Mouse (Mus musculus) MEL-GATA-1-ER (cell line): ENCODE data around the gene Cyp1a1.

Experiments used
- DNase-seq: peaks from one replicate; pipeline ENCODE4 v3.0.0-alpha.2; 2012; ENCODE audit warnings: low read depth; ENCODE audit errors: extremely low read depth

The Cyp1a1 gene

DNA sequence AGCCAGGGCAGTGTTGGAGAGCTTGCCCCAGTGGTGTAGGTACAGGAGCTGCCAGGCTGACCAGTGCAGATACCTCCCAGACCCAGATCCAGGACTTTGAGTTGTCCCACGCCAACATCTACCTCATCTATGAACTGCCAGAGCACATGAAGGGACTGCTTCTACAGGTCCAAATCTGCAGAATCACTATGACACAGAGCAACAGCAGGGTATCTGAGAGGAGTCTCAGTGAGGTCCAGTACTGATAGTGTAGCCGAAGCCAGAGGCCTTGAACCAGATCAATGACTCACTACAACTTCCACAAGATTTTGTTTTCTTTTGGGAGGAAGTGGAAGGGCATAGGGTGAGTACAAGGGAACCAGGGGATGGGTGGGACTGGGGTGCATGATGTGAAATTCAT, at the start of gene Cyp1a1:
TSS of gene Cyp1a1 (plus strand) at position 178 of the 400 bp plus-strand sequence.
- no peak for DNase-seq

DNA sequence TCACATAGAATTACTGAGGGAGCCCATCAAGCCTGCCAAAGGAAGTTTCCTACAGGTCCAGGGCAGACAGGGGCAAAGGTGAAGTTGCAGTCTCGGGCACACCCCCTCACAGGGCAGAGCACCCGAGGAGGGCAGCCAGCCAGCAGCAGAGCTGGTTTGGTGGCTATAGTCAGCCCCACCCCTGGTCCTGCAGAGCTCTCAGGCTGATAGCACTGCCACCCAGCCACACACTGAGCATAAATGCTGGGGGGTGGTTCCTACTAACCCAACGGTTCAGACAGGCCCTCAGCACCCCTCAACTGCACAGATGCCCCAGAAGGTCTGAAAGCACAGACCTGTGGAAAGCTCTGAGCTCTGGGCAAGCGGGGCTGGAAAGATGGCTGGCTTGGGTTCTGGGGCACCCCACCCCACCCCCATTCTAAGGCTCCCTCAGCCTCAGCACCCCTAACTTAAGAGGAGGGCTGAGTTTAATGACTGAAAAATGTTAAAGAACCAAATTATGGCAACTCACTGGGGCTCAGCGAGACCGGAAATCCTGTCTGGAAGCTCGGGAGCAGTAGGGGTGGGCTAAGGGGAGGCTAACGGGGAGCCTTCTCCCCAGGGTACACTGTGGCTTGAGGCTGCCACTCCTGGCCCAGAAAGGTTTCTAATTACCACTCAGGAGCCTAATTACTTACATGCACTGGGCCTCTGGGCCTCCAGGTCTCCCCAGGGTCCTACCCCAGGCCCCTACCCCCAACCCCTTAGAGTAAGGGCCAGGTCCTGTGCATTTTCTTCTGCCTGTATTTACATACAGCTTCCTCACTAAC, 48.9 kb upstream of the Cyp1a1 start:
- DNase-seq: no peak

DNA sequence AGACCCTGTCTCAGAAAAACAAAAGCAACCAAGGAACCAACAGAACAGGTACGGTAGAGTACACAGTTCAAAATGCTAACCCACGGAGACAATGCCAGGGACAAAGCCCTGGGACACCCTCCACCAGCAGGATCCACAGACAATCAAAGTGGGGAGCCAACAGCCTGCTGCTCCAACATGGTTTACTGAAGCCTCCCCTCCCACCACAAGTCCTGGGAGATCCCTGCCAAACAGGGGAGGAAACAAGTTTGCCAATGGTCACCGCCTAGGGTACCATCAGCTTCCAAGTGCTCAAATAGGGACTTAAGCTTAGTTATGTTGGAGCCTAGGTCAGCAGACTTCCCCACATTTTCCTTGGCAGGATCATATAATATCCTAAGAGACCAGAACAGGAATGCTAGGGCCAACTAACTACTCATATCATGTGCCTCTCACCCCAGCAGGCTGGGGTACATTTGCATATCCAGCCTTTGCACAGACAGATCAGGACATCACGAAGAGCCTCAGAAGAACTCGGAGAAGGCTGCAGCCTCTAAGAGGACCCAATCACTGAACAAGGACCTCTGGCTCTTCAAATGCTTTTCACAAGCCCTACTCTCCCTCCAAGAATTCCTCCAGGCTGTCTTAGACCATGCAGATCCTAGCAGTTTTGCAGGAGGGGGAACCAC, 47.9 kb upstream of the Cyp1a1 start:
- no peak for DNase-seq

DNA sequence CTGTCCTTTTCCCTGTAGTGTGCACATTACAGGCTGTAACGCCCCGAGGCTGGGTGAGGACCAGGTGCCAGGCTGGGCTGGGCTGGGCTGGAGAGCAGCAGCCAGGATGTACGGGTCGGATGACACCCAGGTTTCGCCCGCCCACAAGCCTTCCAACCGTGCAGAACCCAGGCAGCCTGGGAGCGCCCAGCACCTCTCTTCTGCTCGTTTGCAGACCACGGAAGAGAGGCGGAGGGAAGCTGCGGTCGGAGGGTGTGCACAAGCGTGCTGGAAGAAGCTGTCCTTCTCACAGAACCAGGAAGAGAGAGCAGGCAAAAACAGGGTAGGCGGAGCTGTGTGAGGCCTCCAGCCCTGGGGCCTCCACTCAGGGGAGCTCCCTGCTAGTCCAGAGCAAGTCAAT, 47.3 kb upstream of the Cyp1a1 start:
- peak; percentile 93 for DNase-seq

DNA sequence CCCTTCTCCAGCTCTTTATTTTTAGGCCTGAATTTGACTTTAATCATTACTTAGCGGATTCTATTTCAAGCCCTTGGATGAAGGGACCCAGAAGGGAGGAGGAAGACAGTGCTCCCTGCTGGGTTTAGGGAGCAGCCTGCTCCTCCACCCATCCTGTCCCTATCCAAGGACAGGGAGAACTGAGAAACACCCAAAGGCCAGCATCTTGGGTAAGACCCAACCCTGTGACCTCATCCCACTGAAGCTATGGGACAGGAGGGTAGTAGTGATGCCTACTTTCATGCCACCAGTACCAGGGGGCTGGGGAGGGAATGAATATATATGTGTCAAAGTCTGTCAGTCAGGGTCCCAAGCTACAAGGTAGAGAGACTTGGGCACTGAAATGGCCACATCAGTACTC, 46.7 kb upstream of the Cyp1a1 start:
- no peak for DNase-seq

DNA sequence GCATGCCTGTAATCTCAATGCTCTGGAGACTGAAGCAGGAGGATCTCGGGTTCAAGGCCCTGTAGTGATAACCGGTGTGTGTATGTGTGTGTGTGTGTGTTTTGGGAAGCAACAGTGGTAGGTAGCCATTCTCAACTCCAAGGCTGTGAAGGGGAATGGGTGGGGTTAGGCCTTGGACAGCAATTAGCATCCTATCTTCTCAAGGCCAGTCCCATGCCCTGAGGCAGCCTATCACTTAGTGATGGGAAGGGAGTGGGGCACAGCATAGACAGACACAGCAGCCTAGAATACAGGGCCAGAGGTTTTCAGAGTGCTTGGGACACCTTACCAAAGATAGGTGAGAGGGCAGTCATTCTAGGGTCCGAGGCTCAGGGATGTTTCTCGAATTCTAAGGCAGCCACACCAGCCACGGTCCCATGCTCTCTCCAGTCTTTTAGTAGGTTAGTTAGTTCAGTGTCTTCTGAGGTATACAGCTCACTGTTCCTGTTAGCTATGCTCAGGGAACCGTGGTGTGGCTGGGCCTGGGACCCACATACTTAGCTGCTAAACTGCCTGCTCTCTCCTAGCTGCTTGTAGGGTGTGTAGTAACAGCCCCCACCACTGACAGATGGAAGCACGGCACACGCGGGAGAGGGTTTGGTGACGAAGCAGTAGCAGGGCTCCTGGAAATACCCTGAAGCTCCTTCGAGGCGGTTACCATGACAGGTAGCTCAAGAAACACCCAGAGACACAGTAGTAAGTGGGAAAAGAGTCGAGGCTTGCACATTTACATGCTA, 45.8 kb upstream of the Cyp1a1 start:
- no peak for DNase-seq

DNA sequence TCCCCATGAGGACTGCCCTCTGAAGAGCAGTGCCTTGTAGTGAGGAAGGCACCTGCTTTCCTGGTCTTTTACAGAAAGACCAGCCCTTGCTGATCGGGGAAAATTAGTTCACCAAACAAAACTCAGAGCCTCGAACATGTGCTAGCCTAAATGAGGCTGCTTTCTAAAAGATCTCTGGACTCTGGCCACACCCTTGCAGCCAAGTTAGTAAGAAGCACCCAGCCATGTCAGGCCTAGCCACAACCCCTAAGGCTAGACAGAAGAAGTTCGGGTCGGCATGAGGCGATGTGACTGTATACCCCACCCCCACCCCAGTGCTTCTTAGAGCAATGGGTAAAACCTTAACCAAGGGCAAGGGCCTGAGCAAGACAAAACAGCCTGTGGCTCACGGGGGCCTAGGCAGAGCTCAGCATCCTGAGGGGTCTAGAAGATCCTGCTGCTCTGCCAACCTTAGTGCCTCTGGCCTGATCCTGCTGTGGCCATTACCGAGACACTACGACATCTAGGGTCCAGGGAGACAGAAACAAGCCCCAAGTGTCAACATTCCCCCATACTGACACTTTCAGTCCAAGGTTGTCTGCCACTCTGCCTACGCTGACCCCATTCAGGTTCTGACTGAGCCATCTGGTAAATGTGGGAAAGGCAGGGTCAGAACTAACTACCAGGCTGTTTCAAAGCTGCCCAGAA, 44.4 kb upstream of the Cyp1a1 start:
- DNase-seq: no peak

DNA sequence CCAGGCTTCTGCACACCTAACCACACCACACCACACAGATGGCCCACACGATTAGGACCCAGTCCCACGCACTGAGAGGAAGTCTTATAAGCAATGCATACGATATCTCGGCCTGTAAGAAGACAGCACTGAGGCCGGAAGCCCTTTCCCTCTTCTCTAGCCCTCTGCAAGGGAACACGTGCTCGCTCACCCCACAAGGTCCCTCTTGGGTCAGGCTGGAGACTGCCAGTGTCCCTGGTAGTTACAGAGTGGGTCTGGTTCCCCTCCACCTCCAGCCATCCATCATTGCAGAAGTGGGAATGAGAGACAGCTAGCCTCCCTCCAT, 43.9 kb upstream of the Cyp1a1 start:
- peak; percentile 86 for DNase-seq

DNA sequence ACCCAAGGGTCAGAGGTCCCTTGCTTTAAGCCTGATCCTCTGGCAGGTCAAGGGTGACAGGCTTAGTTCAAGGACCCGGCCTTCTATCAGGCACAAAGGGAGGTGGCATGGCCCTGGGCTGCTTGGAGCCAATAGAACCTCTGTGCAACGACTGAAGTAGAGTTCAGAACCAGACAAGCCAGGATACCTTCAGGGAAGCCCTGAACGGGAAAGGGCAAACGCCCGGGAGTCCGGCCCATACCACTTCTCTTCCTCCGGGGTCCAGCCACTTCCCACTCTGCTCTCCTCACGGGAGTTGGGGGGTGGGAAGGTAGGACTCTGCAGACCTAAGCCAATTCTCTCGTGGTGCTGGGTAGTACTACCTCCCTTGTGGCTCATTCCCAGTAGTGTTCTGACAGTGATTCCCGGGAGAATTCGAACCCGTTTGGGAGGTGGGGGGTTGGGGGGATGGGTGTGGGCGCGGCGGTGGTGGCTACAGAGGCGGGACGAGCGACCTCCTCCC, 43.2 kb upstream of the Cyp1a1 start:
- no peak for DNase-seq

DNA sequence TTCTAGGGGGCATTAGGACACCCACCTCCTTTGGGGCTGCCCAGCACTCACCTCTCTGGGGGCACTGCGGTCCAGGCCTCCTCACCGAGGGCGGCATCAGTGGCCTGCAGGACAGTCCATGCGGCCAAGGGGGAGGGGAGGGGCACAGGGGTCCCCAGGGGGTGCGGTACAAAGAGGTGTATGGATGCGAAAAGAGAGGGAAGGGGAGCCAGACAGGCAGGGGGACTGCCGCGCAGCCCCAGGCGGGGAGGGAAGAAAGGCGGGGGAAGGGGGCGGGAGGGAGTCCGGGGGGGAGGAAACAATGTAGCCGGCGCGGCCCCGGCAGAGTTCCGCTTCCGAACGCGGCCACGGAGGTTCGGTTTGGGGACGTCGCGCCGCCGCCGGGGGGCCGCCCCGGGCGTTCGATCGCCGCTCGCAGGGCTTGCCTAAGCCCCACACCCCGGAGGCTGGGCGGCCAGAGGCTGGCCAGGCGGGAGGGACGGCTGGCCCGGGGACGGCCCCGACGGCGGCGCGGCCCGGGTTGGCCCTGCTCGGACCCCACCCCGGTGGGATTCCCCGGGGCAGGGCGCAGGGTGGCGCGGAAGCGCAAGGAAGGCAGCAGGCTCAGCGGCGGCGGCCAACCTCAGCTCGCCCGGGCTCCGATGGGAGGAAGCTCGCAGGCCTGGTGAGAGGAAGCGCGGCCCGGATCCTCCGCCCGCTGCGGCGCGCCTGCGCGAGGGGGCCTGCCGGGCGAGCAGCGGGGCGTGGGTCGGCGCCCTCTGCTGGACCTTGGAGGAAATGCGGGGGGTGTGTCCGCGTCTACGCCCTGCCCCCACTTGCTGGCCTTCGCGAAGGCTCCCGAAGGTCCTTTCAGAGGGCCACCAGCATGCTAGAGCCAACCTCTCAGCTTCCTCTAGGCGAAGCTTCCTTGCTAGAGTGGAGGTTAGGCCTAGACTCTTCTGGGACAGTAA, 42.5 kb upstream of the Cyp1a1 start:
- DNase-seq: no peak

DNA sequence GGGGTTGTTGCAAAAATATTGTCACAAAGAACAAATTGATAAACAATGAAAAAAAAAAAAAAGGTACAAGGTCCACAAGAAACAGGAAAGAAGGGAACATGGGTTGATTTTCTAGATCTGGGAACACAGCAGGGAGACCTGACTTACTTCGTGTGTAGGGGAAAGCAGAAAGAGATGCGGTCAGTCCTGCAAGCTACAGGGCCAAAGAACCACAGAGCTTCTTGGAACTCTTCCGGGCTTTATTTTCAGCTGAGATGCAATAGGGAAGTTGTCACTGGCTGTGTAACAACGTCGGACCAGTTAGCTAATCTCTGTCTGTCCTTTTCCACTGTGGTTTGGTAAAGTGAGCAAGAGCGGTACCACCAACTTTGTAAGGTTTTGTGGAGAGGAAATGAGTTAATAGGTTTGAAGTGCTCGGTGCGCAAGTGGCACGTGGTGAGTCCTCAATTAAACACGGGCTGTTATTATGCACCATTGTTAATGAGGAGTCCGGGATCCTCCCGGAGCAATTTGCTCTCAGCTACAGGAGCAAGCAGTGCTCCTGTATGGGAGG, 41.1 kb upstream of the Cyp1a1 start:
- peak; percentile 92 for DNase-seq

DNA sequence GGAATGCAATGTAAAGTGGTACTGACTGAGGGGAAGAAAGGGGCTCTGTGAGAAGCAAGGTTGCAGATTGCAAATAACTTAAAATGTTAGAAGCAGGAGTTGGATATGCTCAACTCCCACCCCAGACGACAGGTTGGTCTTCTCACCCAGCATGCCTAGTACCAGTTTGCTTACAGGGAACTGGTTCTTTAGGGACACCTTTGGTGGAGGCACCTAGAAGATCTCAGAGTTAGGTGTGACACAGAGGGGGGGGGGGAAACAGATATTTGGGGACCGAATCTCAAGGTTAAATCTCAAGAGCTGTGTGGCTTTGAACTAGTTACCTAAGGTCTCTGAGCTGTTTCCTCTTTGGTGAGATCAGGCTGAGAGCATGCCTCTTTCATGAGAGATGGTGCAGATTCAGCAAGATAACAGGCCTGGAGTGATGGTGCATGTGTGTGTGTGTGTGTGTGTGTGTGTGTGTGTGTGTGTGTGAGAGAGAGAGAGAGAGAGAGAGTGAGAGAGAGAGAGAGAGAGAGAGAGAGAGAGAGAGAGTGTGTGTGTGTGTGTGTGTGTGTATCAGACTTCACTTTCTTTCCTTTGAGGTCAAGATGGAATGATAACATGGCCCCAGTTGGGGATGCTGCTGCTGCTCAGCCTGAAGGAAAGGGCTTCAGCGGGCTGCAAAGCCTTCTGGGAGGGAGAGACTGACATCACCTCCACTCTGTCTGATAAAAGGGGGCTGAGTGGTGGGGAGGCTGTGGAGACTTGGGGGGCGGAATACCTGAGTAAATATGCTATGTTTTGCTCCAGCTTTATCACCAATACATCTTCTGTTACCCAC, 40.2 kb upstream of the Cyp1a1 start:
- DNase-seq: no peak

DNA sequence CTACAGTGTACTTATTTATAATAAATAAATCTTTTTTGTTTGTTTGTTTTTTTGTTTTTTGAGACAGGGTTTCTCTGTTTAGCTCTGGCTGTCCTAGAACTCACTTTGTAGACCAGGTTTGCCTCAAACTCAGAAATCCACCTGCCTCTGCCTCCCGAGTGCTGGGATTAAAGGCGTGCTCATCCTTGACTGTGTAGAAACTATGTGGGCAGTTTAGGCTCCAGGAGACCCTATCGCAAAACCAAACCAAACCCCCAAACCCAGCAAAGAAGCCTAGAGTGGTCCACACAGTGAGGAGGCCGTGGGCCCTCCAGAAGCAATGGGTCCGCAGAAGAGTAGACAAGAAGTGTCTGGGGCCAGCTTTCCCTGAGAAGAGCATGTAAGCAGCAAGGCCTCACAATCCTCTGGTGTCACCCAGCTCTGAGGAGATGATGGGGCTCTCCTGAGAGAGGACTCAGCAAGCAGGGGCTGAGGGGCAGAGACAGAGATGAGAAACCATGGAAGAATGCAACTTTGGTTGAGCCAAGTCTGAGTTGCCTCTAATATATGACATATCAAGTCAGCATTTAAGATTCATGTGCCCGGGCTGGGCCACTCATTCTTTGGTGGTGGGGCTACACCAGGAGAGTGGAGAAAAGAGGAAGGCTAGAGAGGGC, 37.5 kb upstream of the Cyp1a1 start:
- DNase-seq: no peak

DNA sequence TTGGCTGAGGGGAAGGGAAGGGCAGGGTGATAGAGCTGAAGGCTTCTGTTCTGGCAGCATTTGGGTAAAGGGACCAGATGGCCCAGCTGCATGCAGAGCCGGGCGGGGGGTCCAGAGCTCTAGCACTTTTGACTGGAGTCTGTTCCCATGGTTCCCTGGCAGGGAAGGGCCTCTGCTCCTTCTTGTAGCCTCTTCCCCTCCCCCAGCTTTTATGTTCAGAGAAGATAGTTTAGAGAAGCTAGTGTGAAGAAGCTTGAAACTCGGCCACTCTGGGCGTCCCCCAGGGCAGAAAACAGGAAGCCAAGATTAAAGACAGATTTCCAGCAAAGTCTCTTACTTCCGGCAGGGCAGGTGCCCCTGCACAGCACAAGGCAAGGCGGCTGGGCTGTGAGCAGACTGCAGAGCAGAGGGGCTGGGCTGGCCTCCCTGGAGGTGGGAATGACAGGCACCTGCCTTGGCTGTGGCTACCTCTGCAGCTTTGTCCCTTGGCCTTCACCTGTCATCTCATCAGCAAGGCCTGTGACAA, 36.9 kb upstream of the Cyp1a1 start:
- DNase-seq: peak; percentile 81

DNA sequence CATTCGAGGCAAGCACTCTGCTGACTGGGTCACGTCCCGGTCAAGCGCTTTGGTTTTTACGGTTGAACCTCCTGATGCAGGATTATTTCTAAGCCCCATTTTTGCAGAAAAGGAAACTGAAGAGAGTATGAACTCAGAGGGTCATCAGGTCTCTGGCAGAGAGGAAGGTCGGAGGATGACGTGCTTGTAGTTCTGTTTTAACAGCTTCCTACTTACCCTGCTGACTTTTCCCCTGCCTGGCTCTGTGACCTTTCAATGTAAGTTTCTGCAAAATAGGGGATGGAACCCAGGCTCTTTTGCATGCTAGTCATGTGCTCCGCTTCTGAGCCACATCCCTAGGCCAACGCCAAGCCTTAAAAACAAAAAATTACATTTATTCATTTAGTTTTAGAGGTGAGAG, 35.4 kb upstream of the Cyp1a1 start:
- DNase-seq: no peak

DNA sequence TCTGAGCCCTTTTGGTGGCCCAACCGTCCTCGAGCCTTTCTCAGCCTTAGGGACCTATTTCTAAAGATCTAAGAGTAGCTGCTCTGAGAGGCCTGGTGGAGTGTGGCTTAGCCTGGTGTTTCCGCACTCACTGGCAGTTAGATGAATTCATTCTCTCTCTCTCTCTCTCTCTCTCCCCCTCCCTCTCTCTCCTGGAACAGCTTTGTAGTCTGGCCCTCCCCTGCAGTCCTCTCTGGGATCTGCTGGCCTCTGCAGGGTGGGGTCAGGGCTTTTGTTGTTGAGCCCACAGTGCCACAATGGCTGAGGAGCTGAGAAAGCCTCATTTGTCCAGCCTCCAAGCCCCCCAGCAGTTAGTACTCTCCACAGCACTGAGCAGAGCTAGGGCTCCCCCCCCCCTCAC, 34.9 kb upstream of the Cyp1a1 start:
- DNase-seq: no peak

DNA sequence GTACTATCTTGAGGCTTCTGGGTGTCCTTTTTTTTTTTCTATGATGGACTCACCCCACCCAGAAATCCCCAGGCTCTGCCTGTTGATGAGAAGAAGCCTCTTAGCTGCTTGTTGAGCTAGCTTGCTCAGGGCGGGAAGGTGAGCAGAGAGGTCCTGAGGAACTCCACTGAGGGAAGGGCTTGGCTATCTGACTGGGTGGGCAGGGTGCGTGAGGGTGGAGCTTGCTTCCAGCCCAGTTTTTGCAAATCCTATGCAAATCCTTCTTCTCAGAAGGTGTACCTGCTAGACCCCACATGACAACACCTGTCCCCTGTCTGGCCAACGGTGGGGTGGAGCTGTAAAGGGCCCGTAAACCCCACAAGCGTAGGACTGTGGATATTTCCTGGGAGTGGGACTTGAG, 34.4 kb upstream of the Cyp1a1 start, which contains the start of gene Csk:
TSS of gene Csk (minus strand) at position 349 of the 400 bp plus-strand sequence.
- no peak for DNase-seq

DNA sequence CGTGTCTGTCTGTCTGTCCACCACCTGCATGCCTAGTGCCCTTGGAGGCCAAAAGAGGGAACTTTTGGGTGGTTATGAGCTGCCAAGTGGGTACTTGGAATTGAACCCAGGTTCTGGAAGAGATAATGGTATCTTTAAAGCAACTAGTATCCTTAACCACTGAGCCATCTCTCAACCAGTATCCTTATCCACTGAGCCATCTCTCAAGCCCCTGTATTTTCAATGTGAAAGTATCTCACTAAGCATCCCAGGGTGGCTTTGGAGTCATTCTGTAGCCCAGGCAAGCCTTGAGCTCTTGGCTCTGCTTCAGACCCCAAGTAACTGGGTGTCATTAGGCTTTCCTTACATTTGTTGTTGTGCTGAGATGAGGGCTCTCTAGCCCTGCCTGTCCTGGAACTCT, 32.8 kb upstream of the Cyp1a1 start:
- DNase-seq: no peak
